Mouse (Mus musculus) lung, adult 2 months (tissue): ENCODE data around the gene Gabra4.

ENCODE experiments used
- CTCF ChIP-seq: fragments of 200-500 bp; IDR thresholded peaks from 2 replicates; pipeline ENCODE4 v1.5.1; 2011; ENCODE audit warnings: mild to moderate bottlenecking, low read length, control low read depth; ENCODE audit not compliant: insufficient read depth
- POLR2A ChIP-seq: fragments of 200-500 bp; IDR thresholded peaks from 2 replicates; pipeline ENCODE4 v1.6.1; 2011; ENCODE audit warnings: low read depth, mild to moderate bottlenecking, control low read depth, low read length, borderline replicate concordance; ENCODE audit errors: extremely low read depth

GRCm38 (mm10) chr5:71593745-71594255, 64.3 kb downstream of the Gabra4 start:
- no peak for TF ChIP-seq CTCF
- no peak for TF ChIP-seq POLR2A
